Mouse (Mus musculus): ENCODE data around the gene Nicn1. TPM values are rescaled to one million over a fixed set of nuclear protein-coding genes. Genes with fewer than 3 reads are reported as not detected.
A peak's percentile ranks its signal among the peaks of the same experiment; 100 is the strongest.

Gene Nicn1
- polyA plus RNA-seq, 1 experiment from 2014 or later: 142 TPM

GRCm38 (mm10) chr9:108340258-108341138 is 50.3 kb downstream of the Nicn1 start:
- ATAC-seq: no peak
- 66% methylated on average over 10 of the region's 10 CpGs for WGBS

GRCm38 (mm10) chr9:108341139-108341475 is 50.9 kb downstream of the Nicn1 start:
- ATAC-seq: no peak
- Histone ChIP-seq H3K4me1 (ENCODE audit: control insufficient read depth, insufficient read depth, low read depth, low read length) (peaks cover 12% of the 10 kb centered on the region), H3K36me3 (ENCODE audit: control insufficient read depth, insufficient read depth, low read length) (no peaks in the 10 kb centered on the region), H3K9me3 (ENCODE audit: control insufficient read depth, low read length) (no peaks in the 10 kb centered on the region), H3K27ac (ENCODE audit: low read depth, low read length) (no peak overlapping the region), H3K4me3 (ENCODE audit: low read length) (no peak overlapping the region), H3K27me3 (replicated peaks; ENCODE audit: control insufficient read depth, insufficient read depth, low read length) (no peaks in the 10 kb centered on the region), H3K9ac (ENCODE audit: low read depth, low read length) (no peak overlapping the region), H3K4me2 (ENCODE audit: low read length) (no peak overlapping the region)
- 89% methylated on average over 5 of the region's 5 CpGs for WGBS

More at GRCm38 (mm10) chr9:108340258-108341138, 50.3 kb downstream of the Nicn1 start:
- Histone ChIP-seq H3K4me1 (ENCODE audit: control insufficient read depth, insufficient read depth, low read depth, low read length) (peaks cover 12% of the 10 kb centered on the region), H3K9ac (ENCODE audit: low read depth, low read length) (peak overlapping the region; percentile 76; the same call in 1 of the 2 replicates), H3K27me3 (replicated peaks; ENCODE audit: control insufficient read depth, insufficient read depth, low read length) (no peaks in the 10 kb centered on the region), H3K4me2 (ENCODE audit: low read length) (peak overlapping the region; percentile 81), H3K4me3 (ENCODE audit: low read length) (peak overlapping the region; percentile 71), H3K27ac (ENCODE audit: low read depth, low read length) (no peak overlapping the region), H3K36me3 (ENCODE audit: control insufficient read depth, insufficient read depth, low read length) (peaks cover under 1% of the 10 kb centered on the region; the same call in 1 of the 2 replicates), H3K9me3 (ENCODE audit: control insufficient read depth, low read length) (no peaks in the 10 kb centered on the region)

DNA sequence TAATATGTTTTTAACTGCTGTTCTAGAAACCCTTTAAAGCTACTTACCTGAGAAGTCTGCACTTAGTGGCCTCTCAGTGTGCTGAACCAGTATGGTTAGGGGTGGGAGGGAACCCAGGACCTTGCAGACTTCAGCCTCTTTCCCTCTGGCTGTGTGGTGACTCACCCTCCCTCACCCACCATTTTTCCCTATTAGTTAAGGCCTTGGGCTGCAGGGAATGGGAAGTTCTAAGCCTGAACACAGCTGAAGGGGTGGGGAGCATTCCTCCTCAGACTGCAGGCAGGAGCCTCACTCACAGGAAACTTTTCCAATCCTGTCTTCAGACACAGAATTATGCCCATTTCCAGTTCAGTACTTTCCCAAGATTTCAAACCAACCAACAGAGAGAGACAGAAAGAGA is 51.6 kb downstream of the Nicn1 start:
- Histone ChIP-seq H3K27ac (ENCODE audit: low read depth, low read length) (no peak overlapping the region; the same call in 1 of the 2 replicates), H3K4me1 (ENCODE audit: control insufficient read depth, insufficient read depth, low read depth, low read length) (peaks cover 12% of the 10 kb centered on the region), H3K4me3 (ENCODE audit: low read length) (no peak overlapping the region), H3K9ac (ENCODE audit: low read depth, low read length) (no peak overlapping the region), H3K27me3 (replicated peaks; ENCODE audit: control insufficient read depth, insufficient read depth, low read length) (no peaks in the 10 kb centered on the region), H3K9me3 (ENCODE audit: control insufficient read depth, low read length) (no peaks in the 10 kb centered on the region), H3K36me3 (ENCODE audit: control insufficient read depth, insufficient read depth, low read length) (no peaks in the 10 kb centered on the region), H3K4me2 (ENCODE audit: low read length) (no peak overlapping the region)
- ATAC-seq: no peak

DNA sequence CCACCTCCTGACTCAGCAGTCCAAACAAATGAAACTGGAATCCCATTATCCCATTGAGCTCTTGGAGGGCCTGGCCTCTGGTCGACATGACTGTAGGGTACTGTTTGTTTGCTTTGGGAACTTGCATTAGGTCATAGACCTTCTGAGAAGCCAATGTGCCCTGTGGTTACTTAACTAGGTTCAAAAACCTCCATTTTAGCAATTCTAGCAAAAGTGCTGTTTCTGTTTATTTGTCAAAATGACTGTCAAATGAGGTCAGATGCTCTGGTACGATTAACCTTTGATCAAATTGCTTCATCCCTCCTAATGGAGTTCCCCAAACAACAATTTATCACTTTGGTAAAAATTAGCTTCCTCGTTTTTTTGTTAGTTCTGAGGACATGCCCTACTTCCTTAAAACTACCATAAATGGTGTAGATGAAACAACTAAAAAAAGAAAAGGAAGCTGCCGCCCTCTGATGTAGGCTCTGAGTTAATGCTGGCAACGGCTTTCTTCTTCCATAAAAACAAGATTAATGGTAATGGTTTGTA is 52.1 kb downstream of the Nicn1 start:
- H3K9me3 ChIP-seq (ENCODE audit: control insufficient read depth, low read length): no peaks in the 10 kb centered on the region
- no peaks in the 10 kb centered on the region for H3K27me3 ChIP-seq (replicated peaks; ENCODE audit: control insufficient read depth, insufficient read depth, low read length)
- ATAC-seq: no peak
- no peak overlapping the region for H3K9ac ChIP-seq (ENCODE audit: low read depth, low read length)
- H3K27ac ChIP-seq (ENCODE audit: low read depth, low read length): no peak overlapping the region
- H3K4me3 ChIP-seq (ENCODE audit: low read length): no peak overlapping the region
- WGBS: 46% methylated on average over 5 of the region's 5 CpGs
- H3K4me2 ChIP-seq (ENCODE audit: low read length): no peak overlapping the region
- H3K36me3 ChIP-seq (ENCODE audit: control insufficient read depth, insufficient read depth, low read length): no peaks in the 10 kb centered on the region
- peaks cover 12% of the 10 kb centered on the region for H3K4me1 ChIP-seq (ENCODE audit: control insufficient read depth, insufficient read depth, low read depth, low read length)

DNA sequence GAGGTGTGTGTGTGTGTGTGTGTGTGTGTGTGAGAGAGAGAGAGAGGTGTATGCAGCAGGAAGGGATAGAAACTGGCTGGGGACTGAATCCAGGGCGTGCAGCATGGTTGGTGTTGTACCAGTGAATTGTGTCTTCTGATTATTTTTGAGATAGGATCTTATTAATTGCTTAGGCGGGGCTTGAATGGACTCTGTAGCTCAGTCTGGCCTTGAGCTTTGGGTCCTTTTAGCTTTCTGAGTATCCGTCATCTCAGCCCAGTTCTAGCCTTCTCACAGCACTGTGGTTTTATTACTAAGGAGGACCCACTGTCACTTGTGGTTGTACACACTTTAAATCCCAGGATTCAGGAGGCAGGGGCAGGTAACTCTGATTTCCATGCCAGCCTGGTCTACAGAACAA is 53.1 kb downstream of the Nicn1 start:
- WGBS: 89% methylated on average over 3 of the region's 3 CpGs

GRCm38 (mm10) chr9:108343835-108344234 is 53.6 kb downstream of the Nicn1 start:
- no peak for ATAC-seq
- Histone ChIP-seq H3K4me3 (ENCODE audit: low read length) (no peak overlapping the region), H3K4me2 (ENCODE audit: low read length) (no peak overlapping the region), H3K27me3 (replicated peaks; ENCODE audit: control insufficient read depth, insufficient read depth, low read length) (no peaks in the 10 kb centered on the region), H3K27ac (ENCODE audit: low read depth, low read length) (no peak overlapping the region), H3K36me3 (ENCODE audit: control insufficient read depth, insufficient read depth, low read length) (no peaks in the 10 kb centered on the region), H3K9me3 (ENCODE audit: control insufficient read depth, low read length) (no peaks in the 10 kb centered on the region), H3K9ac (ENCODE audit: low read depth, low read length) (no peak overlapping the region), H3K4me1 (ENCODE audit: control insufficient read depth, insufficient read depth, low read depth, low read length) (peaks cover 15% of the 10 kb centered on the region)
- WGBS: 88% methylated on average over 1 of the region's 1 CpGs

More for the DNA sequence above, 53.1 kb downstream of the Nicn1 start:
- Histone ChIP-seq H3K9me3 (ENCODE audit: control insufficient read depth, low read length) (no peaks in the 10 kb centered on the region), H3K9ac (ENCODE audit: low read depth, low read length) (no peak overlapping the region), H3K4me2 (ENCODE audit: low read length) (no peak overlapping the region), H3K36me3 (ENCODE audit: control insufficient read depth, insufficient read depth, low read length) (no peaks in the 10 kb centered on the region), H3K27me3 (replicated peaks; ENCODE audit: control insufficient read depth, insufficient read depth, low read length) (no peaks in the 10 kb centered on the region), H3K27ac (ENCODE audit: low read depth, low read length) (no peak overlapping the region), H3K4me1 (ENCODE audit: control insufficient read depth, insufficient read depth, low read depth, low read length) (peaks cover 13% of the 10 kb centered on the region), H3K4me3 (ENCODE audit: low read length) (no peak overlapping the region)
- ATAC-seq: no peak

DNA sequence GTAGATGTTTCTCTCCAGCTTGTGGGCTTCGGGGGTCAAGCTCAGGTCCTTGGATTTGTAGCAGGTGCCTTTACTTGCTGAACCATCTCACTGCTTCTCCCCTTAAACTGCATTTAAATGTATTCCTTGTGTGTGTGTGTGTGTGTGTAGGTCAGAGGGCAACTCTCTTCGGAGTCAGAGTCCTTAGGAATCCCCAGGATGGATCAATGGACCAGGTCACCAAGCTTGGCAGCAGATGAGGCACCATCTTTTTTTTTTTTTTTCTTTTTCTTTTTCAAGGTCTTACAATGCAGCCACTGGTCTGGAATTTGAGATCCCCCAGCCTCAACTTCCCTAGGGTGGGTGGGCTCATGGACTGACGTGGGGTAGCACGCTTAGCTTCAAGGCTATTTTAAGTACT is 54.2 kb downstream of the Nicn1 start:
- H3K9me3 ChIP-seq (ENCODE audit: control insufficient read depth, low read length): no peaks in the 10 kb centered on the region
- 85% methylated on average over 4 of the region's 4 CpGs for WGBS

More for the DNA sequence above, 54.2 kb downstream of the Nicn1 start:
- ATAC-seq: no peak
- Histone ChIP-seq H3K9ac (ENCODE audit: low read depth, low read length) (no peak overlapping the region), H3K27ac (ENCODE audit: low read depth, low read length) (no peak overlapping the region), H3K4me3 (ENCODE audit: low read length) (no peak overlapping the region), H3K4me1 (ENCODE audit: control insufficient read depth, insufficient read depth, low read depth, low read length) (peaks cover 21% of the 10 kb centered on the region), H3K4me2 (ENCODE audit: low read length) (no peak overlapping the region), H3K36me3 (ENCODE audit: control insufficient read depth, insufficient read depth, low read length) (no peaks in the 10 kb centered on the region), H3K27me3 (replicated peaks; ENCODE audit: control insufficient read depth, insufficient read depth, low read length) (no peaks in the 10 kb centered on the region)

Other genes starting within 250 kb of the Nicn1 start
- gene Gmppb, start 241.2 kb upstream of the Nicn1 start, polyA plus RNA-seq (2015; fragmentation: Nextera tagmentation; extraction: Ambion mirVana): 25.1 and 25.7 TPM in 2 replicates
- 2.1 and 2.4 TPM in 2 replicates for gene Amigo3, start 237.3 kb upstream of the Nicn1 start, polyA plus RNA-seq (2015; fragmentation: Nextera tagmentation; extraction: Ambion mirVana)
- not detected in 2 replicates for gene Mst1, start 210.0 kb upstream of the Nicn1 start, polyA plus RNA-seq (2015; fragmentation: Nextera tagmentation; extraction: Ambion mirVana)
- 47.6 and 53.9 TPM in 2 replicates for gene Rnf123, start 207.1 kb upstream of the Nicn1 start, polyA plus RNA-seq (2015; fragmentation: Nextera tagmentation; extraction: Ambion mirVana)
- 58.6 and 60.9 TPM in 2 replicates for gene Apeh, start 195.8 kb upstream of the Nicn1 start, polyA plus RNA-seq (2015; fragmentation: Nextera tagmentation; extraction: Ambion mirVana)
- gene Bsn, start 100.0 kb upstream of the Nicn1 start, polyA plus RNA-seq (2015; fragmentation: Nextera tagmentation; extraction: Ambion mirVana): 8.7 and 9.5 TPM in 2 replicates
- gene Dag1, start 26.5 kb upstream of the Nicn1 start, polyA plus RNA-seq (2015; fragmentation: Nextera tagmentation; extraction: Ambion mirVana): 75.4 and 90.0 TPM in 2 replicates
- 23.3 and 26.3 TPM in 2 replicates for gene Amt, start 6.4 kb downstream of the Nicn1 start, polyA plus RNA-seq (2015; fragmentation: Nextera tagmentation; extraction: Ambion mirVana)
- gene Rhoa, start 15.7 kb downstream of the Nicn1 start, polyA plus RNA-seq (2015; fragmentation: Nextera tagmentation; extraction: Ambion mirVana): 278 TPM in 2 replicates
- 51.6 and 57.2 TPM in 2 replicates for gene Tcta, start 15.7 kb downstream of the Nicn1 start, polyA plus RNA-seq (2015; fragmentation: Nextera tagmentation; extraction: Ambion mirVana)
- 451 and 453 TPM in 2 replicates for gene Gpx1, start 48.5 kb downstream of the Nicn1 start, polyA plus RNA-seq (2015; fragmentation: Nextera tagmentation; extraction: Ambion mirVana)
- gene Usp4, start 57.4 kb downstream of the Nicn1 start, polyA plus RNA-seq (2015; fragmentation: Nextera tagmentation; extraction: Ambion mirVana): 116 and 127 TPM in 2 replicates
- 1.5 and 2.7 TPM in 2 replicates for gene 1700102P08Rik, start 102.4 kb downstream of the Nicn1 start, polyA plus RNA-seq (2015; fragmentation: Nextera tagmentation; extraction: Ambion mirVana)
- 1.6 and 1.7 TPM in 2 replicates for gene Ccdc36, start 138.1 kb downstream of the Nicn1 start, polyA plus RNA-seq (2015; fragmentation: Nextera tagmentation; extraction: Ambion mirVana)
- not detected in 2 replicates for gene BC048562, start 146.1 kb downstream of the Nicn1 start, polyA plus RNA-seq (2015; fragmentation: Nextera tagmentation; extraction: Ambion mirVana)
- gene Ccdc71, start 170.1 kb downstream of the Nicn1 start, polyA plus RNA-seq (2015; fragmentation: Nextera tagmentation; extraction: Ambion mirVana): 57.6 and 68.3 TPM in 2 replicates
- 54.8 and 68.6 TPM in 2 replicates for gene Klhdc8b, start 171.2 kb downstream of the Nicn1 start, polyA plus RNA-seq (2015; fragmentation: Nextera tagmentation; extraction: Ambion mirVana)
- 17.1 and 26.5 TPM in 2 replicates for gene Lamb2, start 189.3 kb downstream of the Nicn1 start, polyA plus RNA-seq (2015; fragmentation: Nextera tagmentation; extraction: Ambion mirVana)
- gene Usp19, start 200.2 kb downstream of the Nicn1 start, polyA plus RNA-seq (2015; fragmentation: Nextera tagmentation; extraction: Ambion mirVana): 56.3 and 71.4 TPM in 2 replicates
- gene Qars, start 217.3 kb downstream of the Nicn1 start, polyA plus RNA-seq (2015; fragmentation: Nextera tagmentation; extraction: Ambion mirVana): 62.3 and 64.6 TPM in 2 replicates
- gene Qrich1, start 226.4 kb downstream of the Nicn1 start, polyA plus RNA-seq (2015; fragmentation: Nextera tagmentation; extraction: Ambion mirVana): 106 and 126 TPM in 2 replicates